Mouse (Mus musculus) hindbrain, embryonic 14.5 days (tissue): Measurements from ENCODE around the gene Etv6. TPM values are rescaled to one million over a fixed set of nuclear protein-coding genes. Genes with fewer than 3 reads are reported as not detected.

Experiments
- ATAC-seq: fragments of 200-750 bp; cut with Nextera tagmentation; 2 replicates; pipeline ENCODE4 v1.8.0; 2017; ENCODE audit warnings: moderate number of reproducible peaks, mild to moderate bottlenecking, moderate TSS enrichment, moderate library complexity; ENCODE audit not compliant: low FRiP score
- DNase-seq: peaks from one replicate; pipeline ENCODE4 v3.0.0-alpha.2; 2015; ENCODE audit warnings: low spot score
- H3K27ac ChIP-seq: fragments of 300-500 bp; sonication (generic); 2 replicates; pipeline ENCODE4 v1.5.1; 2014; ENCODE audit warnings: mild to moderate bottlenecking, moderate library complexity
- H3K27me3 ChIP-seq: fragments of 300-500 bp; sonication (generic); 2 replicates; pipeline ENCODE4 v1.6.1; 2014; ENCODE audit warnings: mild to moderate bottlenecking, low read length, mixed read lengths; ENCODE audit not compliant: control insufficient read depth, insufficient read depth
- H3K36me3 ChIP-seq: fragments of 300-500 bp; sonication (generic); replicated peaks from 2 replicates; pipeline ENCODE4 v1.6.1; 2014; ENCODE audit not compliant: control insufficient read depth, insufficient read depth
- H3K4me1 ChIP-seq: fragments of 300-500 bp; sonication (generic); replicated peaks from 2 replicates; pipeline ENCODE4 v1.6.1; 2014; ENCODE audit warnings: antibody characterized with exemption, low read length, mixed read lengths; ENCODE audit not compliant: control insufficient read depth, insufficient read depth
- H3K4me2 ChIP-seq: fragments of 300-500 bp; sonication (generic); replicated peaks from 2 replicates; pipeline ENCODE4 v1.6.1; 2014; ENCODE audit warnings: mild to moderate bottlenecking, moderate library complexity
- H3K4me3 ChIP-seq: fragments of 300-500 bp; sonication (generic); replicated peaks from 2 replicates; pipeline ENCODE4 v1.5.1; 2014; ENCODE audit warnings: mild to moderate bottlenecking, low read length
- H3K9ac ChIP-seq: fragments of 300-500 bp; sonication (generic); 2 replicates; pipeline ENCODE4 v1.6.1; 2014
- H3K9me3 ChIP-seq: fragments of 300-500 bp; sonication (generic); 2 replicates; pipeline ENCODE4 v1.6.1; 2016; ENCODE audit warnings: low read length; ENCODE audit not compliant: control insufficient read depth
- WGBS: fragments of 180-500 bp; shearing (Covaris S2); extraction: QIAGEN DNeasy Blood & Tissue Kit; methylation state at CpG from one replicate; pipeline ENCODE4 v1.1.7; 2014; 5-methylcytosine and 5-hydroxymethylcytosine counted together
- polyA plus RNA-seq: library from polyadenylated mRNA; unstranded; fragments of >200 nt; fragmentation: Nextera tagmentation; extraction: Ambion mirVana; gene quantifications from 2 replicates; pipeline ENCODE4 v1.2.1, GENCODE M21; 2014

Gene Etv6
- polyA plus RNA-seq, 1 experiment from 2014 or later = 6.8 TPM

GRCm38 (mm10) chr6:134218441-134218840 is 182.9 kb downstream of the Etv6 start:
- Histone ChIP-seq H3K27me3 (no peaks in the 10 kb centered on the region), H3K4me1 (no peaks in the 10 kb centered on the region), H3K9ac (no peak overlapping the region), H3K36me3 (no peaks in the 10 kb centered on the region), H3K4me3 (no peak overlapping the region), H3K27ac (no peak overlapping the region), H3K4me2 (no peak overlapping the region), H3K9me3 (no peaks in the 10 kb centered on the region)
- WGBS = 89% methylated on average over 3 of the region's 3 CpGs
- ATAC-seq (no peak), DNase-seq (no peak)

GRCm38 (mm10) chr6:134219358-134219757 is 183.9 kb downstream of the Etv6 start:
- 49% methylated on average over 6 of the region's 6 CpGs for WGBS
- ATAC-seq (peak; percentile 80; the same call in 1 of the 2 replicates), DNase-seq (peak; percentile 59)

GRCm38 (mm10) chr6:134220209-134220777 is 184.8 kb downstream of the Etv6 start:
- H3K27me3 ChIP-seq = no peaks in the 10 kb centered on the region
- ATAC-seq (no peak), DNase-seq (no peak)
- WGBS = 72% methylated on average over 13 of the region's 13 CpGs
- no peak overlapping the region for H3K4me2 ChIP-seq
- no peak overlapping the region for H3K9ac ChIP-seq
- H3K27ac ChIP-seq = no peak overlapping the region
- no peaks in the 10 kb centered on the region for H3K4me1 ChIP-seq
- H3K36me3 ChIP-seq = no peaks in the 10 kb centered on the region
- no peak overlapping the region for H3K4me3 ChIP-seq
- no peaks in the 10 kb centered on the region for H3K9me3 ChIP-seq

More at GRCm38 (mm10) chr6:134219358-134219757, 183.9 kb downstream of the Etv6 start:
- no peak overlapping the region for H3K9ac ChIP-seq
- H3K36me3 ChIP-seq = no peaks in the 10 kb centered on the region
- H3K4me3 ChIP-seq = no peak overlapping the region
- H3K4me1 ChIP-seq = no peaks in the 10 kb centered on the region
- H3K9me3 ChIP-seq = no peaks in the 10 kb centered on the region
- H3K4me2 ChIP-seq = no peak overlapping the region
- no peak overlapping the region for H3K27ac ChIP-seq
- H3K27me3 ChIP-seq = no peaks in the 10 kb centered on the region

GRCm38 (mm10) chr6:134222248-134222929 is 186.9 kb downstream of the Etv6 start:
- Histone ChIP-seq H3K4me1 (no peaks in the 10 kb centered on the region), H3K4me2 (no peak overlapping the region), H3K27me3 (no peaks in the 10 kb centered on the region), H3K9me3 (no peaks in the 10 kb centered on the region), H3K27ac (no peak overlapping the region), H3K4me3 (no peak overlapping the region), H3K9ac (no peak overlapping the region), H3K36me3 (no peaks in the 10 kb centered on the region)
- no peak for ATAC-seq
- WGBS = 40% methylated on average over 8 of the region's 8 CpGs
- no peak for DNase-seq

GRCm38 (mm10) chr6:134225564-134225963 is 190.1 kb downstream of the Etv6 start:
- no peak overlapping the region for H3K4me2 ChIP-seq

GRCm38 (mm10) chr6:134226349-134227169 is 191.1 kb downstream of the Etv6 start:
- H3K27ac ChIP-seq = no peak overlapping the region
- DNase-seq (no peak), ATAC-seq (no peak)
- no peak overlapping the region for H3K9ac ChIP-seq
- 88% methylated on average over 8 of the region's 8 CpGs for WGBS
- H3K27me3 ChIP-seq = no peaks in the 10 kb centered on the region
- no peaks in the 10 kb centered on the region for H3K4me1 ChIP-seq
- H3K4me2 ChIP-seq = no peak overlapping the region
- H3K4me3 ChIP-seq = no peak overlapping the region
- H3K36me3 ChIP-seq = no peaks in the 10 kb centered on the region
- no peaks in the 10 kb centered on the region for H3K9me3 ChIP-seq

More at GRCm38 (mm10) chr6:134225564-134225963, 190.1 kb downstream of the Etv6 start:
- WGBS = 93% methylated on average over 11 of the region's 11 CpGs
- no peak overlapping the region for H3K9ac ChIP-seq
- no peak overlapping the region for H3K27ac ChIP-seq
- no peak overlapping the region for H3K4me3 ChIP-seq
- no peaks in the 10 kb centered on the region for H3K9me3 ChIP-seq
- no peaks in the 10 kb centered on the region for H3K36me3 ChIP-seq
- DNase-seq (no peak), ATAC-seq (no peak)
- H3K4me1 ChIP-seq = no peaks in the 10 kb centered on the region
- H3K27me3 ChIP-seq = no peaks in the 10 kb centered on the region

- H3K4me1 ChIP-seq = no peaks in the 10 kb centered on the region
- WGBS = 78% methylated on average over 4 of the region's 4 CpGs
- H3K36me3 ChIP-seq = no peaks in the 10 kb centered on the region
- no peak overlapping the region for H3K27ac ChIP-seq
- H3K4me2 ChIP-seq = no peak overlapping the region
- no peaks in the 10 kb centered on the region for H3K27me3 ChIP-seq
- ATAC-seq (no peak), DNase-seq (no peak)
- H3K9ac ChIP-seq = no peak overlapping the region
- no peak overlapping the region for H3K4me3 ChIP-seq
- H3K9me3 ChIP-seq = no peaks in the 10 kb centered on the region
These were observed 200.8 kb downstream of the Etv6 start for GRCm38 (mm10) chr6:134236311-134236710.

- WGBS = 88% methylated on average over 9 of the region's 9 CpGs
- H3K36me3 ChIP-seq = no peaks in the 10 kb centered on the region
- H3K4me3 ChIP-seq = no peak overlapping the region
- ATAC-seq (no peak), DNase-seq (no peak)
- no peaks in the 10 kb centered on the region for H3K27me3 ChIP-seq
- no peaks in the 10 kb centered on the region for H3K4me1 ChIP-seq
- H3K9me3 ChIP-seq = no peaks in the 10 kb centered on the region
- no peak overlapping the region for H3K27ac ChIP-seq
- no peak overlapping the region for H3K9ac ChIP-seq
- H3K4me2 ChIP-seq = no peak overlapping the region
These were observed 203.0 kb downstream of the Etv6 start for GRCm38 (mm10) chr6:134238455-134238854.

GRCm38 (mm10) chr6:134240988-134241387 is 205.5 kb downstream of the Etv6 start:
- Histone ChIP-seq H3K4me3 (no peak overlapping the region), H3K9ac (no peak overlapping the region), H3K27me3 (no peaks in the 10 kb centered on the region), H3K36me3 (no peaks in the 10 kb centered on the region), H3K4me1 (no peaks in the 10 kb centered on the region), H3K9me3 (no peaks in the 10 kb centered on the region), H3K27ac (no peak overlapping the region), H3K4me2 (no peak overlapping the region)
- no peak for ATAC-seq
- WGBS = over 99% methylated on average over 4 of the region's 4 CpGs
- no peak for DNase-seq
